Mouse (Mus musculus) olfactory bulb, adult 2 months (tissue): ENCODE data around the gene Sh2d4b.

ENCODE experiments used
- CTCF ChIP-seq: fragments of 200-500 bp; IDR thresholded peaks from 2 replicates; pipeline ENCODE4 v1.5.1; 2012; ENCODE audit warnings: low read depth, mild to moderate bottlenecking, low read length, moderate library complexity; ENCODE audit not compliant: insufficient read depth
- POLR2A ChIP-seq: fragments of 200-500 bp; IDR thresholded peaks from 2 replicates; pipeline ENCODE4 v1.6.1; 2012; ENCODE audit warnings: mild to moderate bottlenecking, low read depth, low read length, moderate library complexity; ENCODE audit not compliant: insufficient read depth

DNA sequence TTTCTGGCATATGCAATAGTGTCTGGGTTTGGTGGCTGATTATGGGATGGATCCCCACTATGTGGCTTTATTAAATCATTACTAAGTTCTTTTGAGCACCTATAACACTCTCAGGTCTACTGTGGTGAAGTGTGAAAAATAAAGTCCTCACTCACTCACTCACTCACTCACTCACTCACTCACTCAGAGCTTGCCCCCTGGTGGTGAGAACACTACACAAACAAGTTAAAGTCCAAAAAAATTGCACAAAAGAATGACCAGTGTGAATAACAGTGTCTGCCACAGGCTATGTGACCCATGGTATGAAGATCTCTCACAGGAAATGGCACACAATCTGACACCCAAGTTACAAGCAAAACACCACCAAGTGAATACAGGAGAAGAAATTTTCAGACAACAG, 30.0 kb downstream of the Sh2d4b start:
- no peak for TF ChIP-seq CTCF
- TF ChIP-seq POLR2A, result no peak
